Mouse (Mus musculus): ENCODE results near the gene Kdsr.

Gene Kdsr

DNA sequence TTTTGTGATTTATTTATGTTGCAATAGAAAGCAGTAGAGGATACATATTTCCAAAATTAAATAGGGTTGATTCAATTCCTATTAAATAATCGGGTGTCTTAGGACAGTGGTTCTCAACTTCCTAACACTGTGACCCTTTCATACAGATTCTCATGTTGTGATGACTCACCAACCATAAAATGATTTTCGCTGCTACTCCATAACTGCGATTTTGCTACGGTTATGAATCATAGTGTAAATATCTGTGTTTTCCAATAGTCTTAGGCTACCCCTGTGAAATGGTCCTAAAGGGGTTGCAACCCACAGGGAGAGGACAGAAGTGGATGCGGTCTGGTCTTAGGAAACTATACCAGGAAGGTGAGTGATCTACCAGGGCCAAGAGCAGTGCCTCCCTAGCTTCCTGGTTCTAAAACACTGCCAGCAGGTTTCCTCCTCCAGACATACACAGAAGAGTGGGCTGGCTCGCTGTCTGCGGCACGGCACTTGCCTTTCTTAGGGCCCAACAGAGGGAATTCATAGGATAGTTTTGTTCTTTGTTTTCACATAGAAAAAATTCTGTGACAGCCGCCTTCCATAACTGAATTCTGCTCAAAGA, 58.9 kb downstream of the Kdsr start:
- in situ Hi-C loops (cut with MboI, MseI): no loop called here

DNA sequence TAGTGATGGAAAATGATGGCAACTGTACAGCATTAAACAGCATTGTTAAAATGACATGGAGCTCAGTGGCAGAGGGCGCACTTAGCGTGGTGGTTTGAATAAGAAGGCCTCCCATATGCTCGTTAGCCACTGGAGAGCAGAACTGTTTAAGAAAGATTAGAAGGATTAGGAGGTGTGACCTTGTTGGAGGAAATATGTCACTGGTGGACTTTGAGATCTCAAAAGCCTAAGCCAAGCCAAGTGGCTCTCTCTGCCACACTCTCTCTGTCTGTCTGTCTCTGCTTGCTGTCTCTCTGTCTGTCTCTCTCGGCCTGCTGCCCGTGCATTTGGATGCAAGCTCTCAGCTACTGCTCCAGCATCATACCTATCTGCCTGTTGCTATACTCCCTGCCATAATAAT, 63.1 kb downstream of the Kdsr start:
- in situ Hi-C loops (cut with MboI, MseI): no loop called here

DNA sequence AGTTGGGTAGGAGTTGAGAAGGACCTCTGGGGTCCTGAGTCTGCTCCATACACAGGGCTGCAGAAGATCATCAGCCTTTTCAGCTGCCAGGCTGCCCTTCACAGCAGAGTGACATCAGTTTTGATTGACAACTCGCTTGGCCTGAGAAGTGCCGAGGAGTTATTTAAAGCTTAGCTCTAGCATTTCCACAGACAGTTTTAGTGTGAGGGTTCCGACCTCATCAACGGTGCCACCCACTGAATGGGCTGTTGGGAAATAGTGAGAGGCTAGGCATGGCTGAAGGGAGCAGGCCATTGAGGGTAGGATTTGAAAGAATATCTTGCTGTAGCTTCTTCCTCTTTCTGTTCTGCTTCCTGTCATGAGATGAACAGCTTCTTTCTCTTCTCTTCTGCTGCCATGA, 63.9 kb downstream of the Kdsr start:
- in situ Hi-C loops (cut with MboI, MseI): no loop called here

DNA sequence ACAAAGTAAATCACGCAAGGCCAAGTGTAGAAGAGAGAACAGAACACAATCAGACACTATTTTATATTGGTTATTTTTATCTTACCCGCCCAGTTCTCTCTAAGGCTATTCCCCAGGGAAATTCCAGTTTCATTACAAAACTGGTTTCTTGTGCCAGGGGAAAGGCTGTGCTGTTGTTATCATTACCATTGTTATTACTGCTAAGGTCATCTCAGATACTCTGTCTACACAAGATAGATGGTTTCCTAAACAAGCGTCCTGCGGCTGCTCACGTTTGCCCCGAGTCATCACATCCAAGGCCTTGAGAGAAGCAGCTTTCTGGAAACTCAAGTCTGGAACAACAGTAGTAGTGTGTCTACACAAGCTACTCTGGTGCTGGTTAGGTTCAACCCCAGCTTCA, 65.2 kb downstream of the Kdsr start:
- in situ Hi-C loops (cut with MboI, MseI): no loop called here

DNA sequence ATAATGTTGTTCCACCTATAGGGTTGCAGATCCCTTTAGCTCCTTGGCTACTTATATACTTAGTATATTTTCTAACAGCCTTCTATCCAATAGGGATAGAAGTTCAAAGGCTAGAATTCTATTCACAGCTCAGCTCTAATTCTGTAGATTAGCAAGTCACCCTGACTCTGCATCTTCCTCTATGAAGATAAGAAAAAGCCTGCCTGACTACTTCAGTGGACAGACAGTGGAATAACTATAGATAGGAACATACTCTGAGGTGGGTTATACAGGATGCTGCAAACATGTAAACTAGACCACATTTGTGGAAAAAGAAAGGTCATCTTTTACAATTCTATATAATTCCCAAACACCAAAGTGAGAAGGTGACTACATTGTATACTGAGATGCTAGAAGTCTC, 66.9 kb downstream of the Kdsr start:
- in situ Hi-C loops (cut with MboI, MseI): no loop called here

DNA sequence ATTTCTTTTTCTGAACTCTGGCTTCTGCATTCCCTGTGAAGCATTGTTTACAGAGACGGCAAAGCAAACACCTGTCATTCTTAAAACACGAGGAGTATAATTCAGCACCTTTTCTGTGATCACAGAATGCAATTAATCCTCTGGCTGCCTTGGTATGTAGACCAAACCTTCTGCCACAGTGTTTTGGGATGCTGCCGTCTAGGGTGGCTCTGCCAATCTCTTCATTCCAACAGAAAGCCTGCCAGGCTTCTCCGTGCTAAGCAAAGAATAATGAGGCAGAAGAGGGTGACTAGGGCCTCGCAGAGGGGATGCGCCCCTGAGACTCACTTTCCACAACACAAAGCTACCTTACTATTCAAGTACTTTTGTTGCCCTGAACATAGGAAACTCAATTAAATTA, 68.6 kb downstream of the Kdsr start:
- in situ Hi-C loops (cut with MboI, MseI): no loop called here

DNA sequence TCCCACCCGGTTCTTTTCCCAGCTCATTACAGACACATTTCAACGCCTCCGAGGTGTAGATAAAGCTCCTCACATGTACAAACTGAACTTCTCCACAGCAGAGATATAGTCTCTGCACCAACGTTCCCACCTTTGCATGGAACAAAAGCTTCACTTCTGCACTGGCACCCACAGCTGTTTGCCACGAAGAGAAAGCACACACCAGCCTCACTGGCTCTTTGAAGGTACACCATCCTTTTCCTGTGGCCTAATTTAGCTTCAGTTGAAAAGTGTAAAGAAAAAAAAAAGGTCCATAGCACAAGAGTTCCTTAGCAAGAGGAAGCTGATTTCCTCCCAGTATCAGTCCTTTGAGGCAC, 71.4 kb downstream of the Kdsr start:
- in situ Hi-C loops (cut with MboI, MseI): no loop called here

DNA sequence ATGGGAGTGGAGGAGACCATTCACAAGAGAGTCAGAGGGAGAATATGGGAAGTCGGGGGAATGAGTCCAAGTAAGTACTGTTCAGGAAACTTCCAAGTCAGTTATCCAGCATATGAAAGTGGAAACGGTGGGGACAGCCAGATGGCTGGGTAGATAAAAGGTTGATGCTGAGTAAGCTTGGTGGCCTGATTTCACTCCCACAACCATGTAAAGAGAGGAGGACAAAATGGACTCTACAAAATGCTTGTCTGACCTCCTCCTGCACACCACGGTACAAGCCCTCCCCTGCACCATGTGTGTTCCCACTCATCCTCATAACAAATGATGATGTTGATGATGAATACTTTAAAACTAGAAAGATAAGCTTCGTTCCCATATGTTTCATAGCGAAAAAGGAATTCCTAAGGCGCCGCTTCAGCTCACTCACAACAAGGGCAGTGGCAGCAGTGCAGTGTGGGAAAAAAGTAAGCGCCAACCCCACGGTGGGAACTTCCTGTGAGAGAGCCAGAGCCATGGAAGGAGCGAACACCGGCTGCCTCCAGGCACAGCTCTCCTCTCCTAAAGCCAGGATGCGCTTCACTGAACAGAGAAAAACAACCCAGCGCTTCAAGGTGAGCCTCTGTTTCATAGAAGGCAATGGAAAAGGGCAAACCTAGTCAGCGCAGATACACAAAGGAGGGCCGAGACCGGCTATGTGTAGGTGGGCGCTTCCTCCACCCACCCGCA, 71.9 kb downstream of the Kdsr start:
- in situ Hi-C loops (cut with MboI, MseI): no loop called here

DNA sequence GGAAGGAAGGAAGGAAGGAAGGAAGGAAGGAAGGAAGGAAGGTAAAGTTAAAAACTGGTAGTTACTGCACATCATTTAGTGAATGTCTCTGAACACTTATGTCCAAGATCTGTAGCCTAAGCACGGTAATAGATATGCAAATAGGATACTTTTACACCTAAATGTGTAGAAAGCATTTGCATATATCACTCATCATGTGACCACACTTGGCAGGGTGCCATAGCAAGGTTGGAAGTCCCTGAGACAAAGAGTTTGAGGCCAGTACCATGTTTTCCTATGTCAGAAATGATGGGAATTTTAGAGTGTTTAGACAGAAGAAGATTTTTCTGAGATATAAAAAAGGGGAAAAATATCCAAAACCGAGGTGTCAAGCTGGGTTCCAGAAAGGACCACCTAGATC, 73.8 kb downstream of the Kdsr start:
- in situ Hi-C loops (cut with MboI, MseI): no loop called here

DNA sequence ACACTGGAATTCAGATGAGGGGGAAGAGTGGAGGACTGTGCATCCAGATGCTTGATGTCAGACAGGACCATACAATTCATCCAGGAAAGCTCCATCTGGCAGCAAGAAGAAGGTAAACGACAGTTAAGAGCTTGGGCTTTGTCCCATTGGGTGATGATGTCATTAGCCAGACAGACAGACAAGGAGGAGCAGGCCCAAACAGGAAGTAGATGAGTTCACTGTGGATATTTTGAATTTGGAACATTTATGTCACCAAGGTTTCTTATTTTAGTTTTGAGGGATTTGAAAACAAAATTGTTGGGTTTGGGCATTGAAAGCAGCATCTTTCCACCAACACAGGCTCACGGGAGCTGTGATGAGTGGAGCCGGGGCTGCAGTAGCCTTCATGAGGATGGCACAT, 75.0 kb downstream of the Kdsr start:
- in situ Hi-C loops (cut with MboI, MseI): no loop called here

DNA sequence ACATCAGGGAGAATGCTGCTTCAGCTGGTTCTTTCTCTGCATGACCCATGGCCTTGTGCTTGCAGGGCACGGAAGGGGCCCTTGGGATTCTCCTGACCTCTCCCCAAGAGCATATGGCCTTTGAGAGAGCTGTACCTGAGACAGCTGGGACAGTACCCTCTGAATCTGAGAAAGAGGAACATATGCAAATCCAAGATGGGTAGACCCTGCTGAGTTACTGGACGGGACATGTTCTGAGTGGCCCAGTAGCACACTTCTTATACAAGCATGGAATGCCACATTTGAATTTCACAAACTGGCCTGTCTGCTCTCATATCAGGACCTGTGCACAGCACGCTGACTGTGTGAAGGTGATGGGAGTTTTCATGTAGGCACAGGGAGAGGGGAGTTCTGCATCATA, 76.7 kb downstream of the Kdsr start:
- in situ Hi-C loops (cut with MboI, MseI): no loop called here

DNA sequence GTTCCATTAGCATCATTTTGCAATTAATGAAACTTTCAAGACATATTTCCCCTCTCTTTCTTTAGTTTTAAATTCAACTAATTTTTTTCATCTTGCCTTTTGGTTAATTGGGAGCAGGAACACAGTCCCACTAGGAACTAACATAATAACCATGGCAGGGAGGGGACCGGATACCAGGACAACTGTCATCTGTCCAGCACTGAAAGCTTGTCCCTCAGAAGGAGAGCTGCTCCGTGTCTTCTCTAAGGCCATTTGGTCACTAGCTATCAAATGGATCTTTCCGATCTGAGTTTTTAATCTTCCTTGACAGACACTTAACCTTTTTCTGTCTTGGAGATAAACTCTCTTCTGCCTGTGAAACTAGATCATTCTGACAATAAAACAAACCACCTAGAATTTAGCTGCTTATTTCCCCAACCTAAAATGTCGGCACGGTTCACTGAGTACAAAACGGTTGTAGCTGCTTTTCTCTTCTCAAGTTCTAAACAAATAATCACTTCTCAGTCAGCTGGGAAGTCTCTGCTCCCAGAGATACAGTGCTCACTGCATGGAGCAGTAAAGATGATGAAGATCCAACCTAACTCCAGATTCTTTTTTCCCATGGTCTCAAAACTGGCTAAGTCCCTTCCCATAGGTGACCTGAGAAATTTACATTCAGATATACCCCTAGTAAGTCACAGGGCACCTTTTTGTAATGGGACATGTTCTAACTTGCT, 79.6 kb downstream of the Kdsr start:
- in situ Hi-C loops (cut with MboI, MseI): no loop called here

DNA sequence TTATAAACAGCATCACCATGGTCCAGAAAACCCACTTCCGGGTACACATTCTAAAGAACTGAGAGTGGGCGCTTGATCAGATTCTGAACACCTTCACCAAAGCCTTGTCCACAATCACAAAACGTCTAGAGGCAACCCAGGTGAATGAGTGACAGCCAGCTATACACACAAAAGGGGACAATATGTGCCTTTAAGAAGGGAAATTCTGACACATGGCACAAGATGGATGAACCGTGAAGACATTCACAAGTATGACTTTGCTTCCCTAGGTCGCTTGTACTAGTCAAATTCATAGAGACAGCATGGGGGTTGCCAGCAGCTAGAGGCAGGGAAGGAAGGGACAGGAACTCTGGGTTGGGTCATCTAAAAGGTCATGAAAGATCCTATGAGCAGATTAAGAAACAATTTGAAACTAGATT, 81.5 kb downstream of the Kdsr start:
- in situ Hi-C loops (cut with MboI, MseI): no loop called here
